Mouse (Mus musculus) testis, postnatal 14 days (tissue): ENCODE measurements around the gene Prr13.

Experiments used
- DNase-seq: peaks from one replicate; pipeline ENCODE4 v3.0.0; 2021; ENCODE audit warnings: low spot score

Gene Prr13

DNA sequence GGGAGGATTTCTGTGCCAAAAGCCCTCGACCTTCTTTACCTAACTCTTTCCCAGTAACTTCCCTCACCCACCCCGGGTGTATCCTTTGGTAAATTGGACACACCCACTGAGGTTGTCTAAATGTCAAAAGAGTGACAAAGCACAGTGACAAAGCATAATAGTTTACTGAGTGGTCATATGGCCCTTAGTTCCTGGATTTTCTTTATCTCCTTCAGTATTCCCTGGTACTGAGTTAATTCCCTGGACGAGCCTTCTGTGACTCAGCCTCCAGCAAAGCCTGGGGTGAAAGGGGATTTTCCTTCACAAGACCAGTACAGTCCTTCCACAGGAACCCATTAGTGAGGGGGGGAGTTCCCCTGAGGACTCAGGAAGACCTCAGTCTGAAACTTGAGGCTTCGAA is 2.1 kb downstream of the Prr13 start:
- DNase-seq = no peak

- no peak for DNase-seq
Measured at GRCm38 (mm10) chr15:102461430-102462075, 2.7 kb downstream of the Prr13 start.

- no peak for DNase-seq
Measured at GRCm38 (mm10) chr15:102463666-102464065, 4.8 kb downstream of the Prr13 start.

GRCm38 (mm10) chr15:102468675-102469370 is 10.0 kb downstream of the Prr13 start:
- no peak for DNase-seq

GRCm38 (mm10) chr15:102470183-102470604 is 11.4 kb downstream of the Prr13 start, which contains the start of gene Pcbp2:
Gene Pcbp2, plus strand, starts transcription at chr15:102470539.
- DNase-seq = peak; percentile 98

GRCm38 (mm10) chr15:102470605-102471294 is 11.9 kb downstream of the Prr13 start:
- DNase-seq = peak; percentile 85

GRCm38 (mm10) chr15:102471295-102471645 is 12.4 kb downstream of the Prr13 start:
- no peak for DNase-seq

DNA sequence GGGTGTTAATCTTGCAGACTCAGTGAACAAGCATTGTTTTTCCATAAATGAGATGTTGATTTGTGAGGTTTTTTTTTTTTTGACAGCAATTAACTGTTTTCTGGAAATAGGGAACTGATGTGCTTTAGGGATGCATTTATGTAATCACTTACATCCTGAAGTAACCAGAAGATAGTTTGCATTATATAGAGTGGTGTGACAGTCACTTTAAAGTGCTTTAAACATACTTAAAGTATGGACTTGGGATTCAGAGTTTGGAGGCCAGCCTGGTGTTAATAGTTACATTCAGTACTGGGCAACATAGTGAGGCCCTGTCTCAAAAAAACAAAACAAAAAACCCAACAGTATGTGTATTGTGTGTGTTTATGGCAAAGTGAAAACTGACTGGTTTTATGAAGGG is 12.9 kb downstream of the Prr13 start:
- DNase-seq = no peak

- DNase-seq = no peak
Measured at GRCm38 (mm10) chr15:102473246-102473645, 14.4 kb downstream of the Prr13 start.

GRCm38 (mm10) chr15:102474520-102474919 is 15.7 kb downstream of the Prr13 start:
- DNase-seq = no peak

- DNase-seq = no peak
Measured at GRCm38 (mm10) chr15:102483136-102483535, 24.3 kb downstream of the Prr13 start.

DNA sequence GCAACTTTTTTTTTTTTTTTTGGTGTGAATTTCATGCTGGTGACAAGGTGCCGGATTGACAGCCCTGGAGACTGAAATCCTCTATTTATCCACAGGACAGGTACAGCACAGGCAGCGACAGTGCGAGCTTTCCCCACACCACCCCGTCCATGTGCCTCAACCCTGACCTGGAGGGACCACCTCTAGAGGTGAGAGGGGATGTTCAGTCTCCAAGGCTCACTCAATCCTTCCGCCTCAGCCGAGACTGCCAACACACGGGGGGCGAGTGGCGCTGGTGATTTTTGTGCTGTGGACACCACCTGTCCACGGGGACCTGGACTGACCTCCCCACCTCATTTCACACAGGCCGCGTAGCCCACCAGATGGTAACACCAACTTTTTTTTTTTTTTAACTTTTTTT is 27.0 kb downstream of the Prr13 start:
- no peak for DNase-seq

- no peak for DNase-seq
Measured at GRCm38 (mm10) chr15:102487664-102488063, 28.8 kb downstream of the Prr13 start.

GRCm38 (mm10) chr15:102498322-102498721 is 39.5 kb downstream of the Prr13 start:
- DNase-seq = no peak

GRCm38 (mm10) chr15:102499370-102499769 is 40.5 kb downstream of the Prr13 start:
- DNase-seq = no peak

DNA sequence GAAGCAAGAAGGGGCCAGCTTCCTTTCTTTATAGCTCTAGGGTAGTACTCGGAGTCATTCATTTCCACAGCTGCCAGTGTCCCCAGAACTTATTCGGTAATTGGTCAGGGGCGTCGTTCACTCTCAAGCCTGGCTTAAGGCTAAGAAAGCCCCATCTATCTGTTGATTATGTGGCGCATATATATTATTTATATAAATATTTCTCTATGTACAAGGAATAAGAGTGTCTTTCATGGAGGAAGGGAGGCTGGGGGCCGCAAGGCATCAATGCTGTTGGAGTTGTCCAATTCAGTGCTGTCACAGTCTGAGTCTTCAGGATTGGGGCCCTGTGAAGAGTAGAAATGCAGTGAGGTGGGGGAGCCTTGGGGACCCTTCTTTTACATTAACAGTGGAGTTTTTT is 41.0 kb downstream of the Prr13 start:
- DNase-seq = no peak

- DNase-seq = no peak
Measured at GRCm38 (mm10) chr15:102500479-102500878, 41.7 kb downstream of the Prr13 start.

DNA sequence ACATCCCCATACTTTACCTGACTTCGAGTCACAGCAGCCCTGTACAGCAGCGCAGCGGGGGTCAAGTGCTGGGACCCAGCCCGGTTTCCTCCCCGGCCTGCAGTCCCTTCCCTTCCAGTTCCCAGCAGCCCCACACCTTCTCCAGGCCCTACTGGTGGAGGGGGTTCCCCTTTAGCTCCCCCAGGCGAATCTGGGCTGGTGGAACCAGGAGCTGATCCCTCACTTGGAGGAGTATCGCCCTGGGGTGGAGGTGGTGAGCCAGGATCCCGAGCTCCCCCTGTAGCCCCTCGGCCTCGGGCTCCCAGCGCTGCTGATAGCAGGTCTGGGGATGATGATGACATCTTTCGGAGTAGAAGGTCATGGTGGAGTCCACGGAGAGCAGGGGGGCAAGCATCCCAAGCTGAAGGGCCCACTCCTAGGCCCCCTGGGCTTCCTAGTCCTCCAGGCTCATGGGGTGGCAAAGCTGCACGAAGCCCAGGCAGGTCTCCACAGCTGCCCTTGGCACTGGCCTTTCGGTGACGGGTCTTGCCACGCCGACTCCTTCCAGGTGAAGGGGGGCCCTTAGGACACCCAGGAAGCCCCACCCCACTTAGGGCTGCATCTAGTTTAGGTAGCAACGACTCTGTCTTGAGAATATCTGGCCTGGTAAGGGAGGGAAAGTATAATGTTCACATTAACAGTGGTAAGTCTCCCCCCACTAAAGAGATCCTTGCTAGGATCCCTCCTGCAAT is 42.4 kb downstream of the Prr13 start:
- DNase-seq = no peak

- peak; percentile 11 for DNase-seq
Measured at GRCm38 (mm10) chr15:102502254-102502840, 43.5 kb downstream of the Prr13 start.

- no peak for DNase-seq
Measured at GRCm38 (mm10) chr15:102503447-102503846, 44.6 kb downstream of the Prr13 start, which contains the start of gene Gm10337. Gene Gm10337, plus strand, starts transcription at chr15:102503722.

DNA sequence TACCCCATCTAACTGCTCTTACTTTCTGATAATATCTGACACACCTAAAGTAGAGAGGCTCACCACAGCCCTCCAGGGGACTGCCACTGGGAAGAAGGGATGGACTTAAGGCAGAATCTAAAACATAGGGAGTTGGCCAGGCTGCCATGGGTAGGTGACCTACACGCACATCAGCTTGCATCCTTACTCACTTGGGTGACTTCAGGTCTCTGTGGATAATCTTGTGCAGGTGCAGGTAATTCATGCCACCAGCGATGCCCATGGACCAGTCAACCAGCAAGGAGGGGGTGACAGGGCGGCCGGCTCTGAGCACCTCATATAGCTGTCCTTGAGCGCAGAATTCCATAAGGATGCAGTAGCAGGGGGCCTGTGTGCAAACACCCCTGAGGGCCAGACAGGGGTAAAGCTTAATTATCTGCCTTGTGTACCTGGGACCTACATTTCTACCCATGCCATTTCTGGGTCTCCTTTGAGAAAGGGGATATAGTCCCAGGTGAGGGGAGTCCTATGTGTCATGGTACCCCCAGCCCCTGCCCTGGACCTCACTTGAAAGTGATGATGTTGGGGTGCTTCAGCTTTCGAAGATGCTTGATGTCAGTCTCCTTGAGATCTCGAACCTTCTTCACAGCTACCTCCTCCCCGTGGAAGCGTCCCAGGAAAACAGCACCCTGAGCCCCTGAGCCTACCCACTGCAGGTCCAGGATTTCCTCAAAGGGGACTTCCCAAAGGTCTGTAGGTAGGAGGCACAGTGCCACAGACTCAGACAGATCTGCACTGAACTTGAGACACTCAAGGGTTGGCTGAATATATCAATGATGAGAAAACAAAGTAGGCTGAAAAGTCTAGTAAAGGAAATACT is 45.3 kb downstream of the Prr13 start:
- peak; percentile 8 for DNase-seq
